Mouse (Mus musculus): ENCODE measurements around the gene 4930404N11Rik.

Gene 4930404N11Rik

DNA sequence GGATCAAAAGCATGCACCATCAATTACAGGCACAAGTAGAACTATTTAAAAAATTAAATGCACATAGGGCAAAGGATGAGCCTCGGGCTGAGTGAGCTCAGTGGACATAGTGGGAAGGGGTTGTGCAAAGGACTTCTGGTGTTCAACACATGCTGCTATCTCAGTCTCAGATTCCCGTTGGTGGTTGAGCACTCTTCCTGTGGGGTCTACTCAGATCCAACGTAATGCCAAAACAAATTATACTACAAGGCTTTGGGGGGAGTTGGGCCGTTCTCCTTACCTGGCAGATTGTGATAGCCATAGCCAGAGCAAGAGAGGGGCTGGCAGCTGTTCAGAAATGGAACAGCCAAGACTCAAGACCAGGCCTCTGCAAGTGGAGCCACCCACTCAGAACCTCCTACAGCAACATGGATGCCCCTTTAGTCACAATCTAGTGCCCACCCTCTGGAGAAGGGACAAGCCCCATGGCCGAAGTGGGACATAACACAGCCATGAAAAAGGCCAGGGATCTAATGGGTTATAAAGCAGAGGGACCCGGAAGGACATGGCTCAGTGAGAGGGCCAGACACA, 14.3 kb upstream of the 4930404N11Rik start:
- no peak for ATAC-seq (ENCODE audit: low TSS enrichment)

DNA sequence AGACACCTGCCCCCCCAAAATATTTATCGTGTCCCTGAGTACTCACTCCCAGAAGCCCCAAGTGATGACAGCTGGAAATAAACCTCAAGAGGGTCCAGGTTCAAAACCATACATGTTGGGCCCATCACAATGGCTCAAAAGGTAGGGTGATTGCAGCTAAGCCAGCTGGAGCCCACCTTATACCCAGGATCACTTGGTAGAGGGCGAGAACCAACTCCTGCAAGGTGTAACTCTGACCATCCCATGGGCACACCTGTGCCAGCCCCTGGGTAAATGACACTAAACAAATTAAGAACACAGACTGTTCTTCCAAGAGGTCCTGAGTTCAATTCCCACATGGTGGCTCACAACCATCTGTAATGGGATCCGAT, 13.6 kb upstream of the 4930404N11Rik start:
- ATAC-seq (ENCODE audit: low TSS enrichment): no peak

DNA sequence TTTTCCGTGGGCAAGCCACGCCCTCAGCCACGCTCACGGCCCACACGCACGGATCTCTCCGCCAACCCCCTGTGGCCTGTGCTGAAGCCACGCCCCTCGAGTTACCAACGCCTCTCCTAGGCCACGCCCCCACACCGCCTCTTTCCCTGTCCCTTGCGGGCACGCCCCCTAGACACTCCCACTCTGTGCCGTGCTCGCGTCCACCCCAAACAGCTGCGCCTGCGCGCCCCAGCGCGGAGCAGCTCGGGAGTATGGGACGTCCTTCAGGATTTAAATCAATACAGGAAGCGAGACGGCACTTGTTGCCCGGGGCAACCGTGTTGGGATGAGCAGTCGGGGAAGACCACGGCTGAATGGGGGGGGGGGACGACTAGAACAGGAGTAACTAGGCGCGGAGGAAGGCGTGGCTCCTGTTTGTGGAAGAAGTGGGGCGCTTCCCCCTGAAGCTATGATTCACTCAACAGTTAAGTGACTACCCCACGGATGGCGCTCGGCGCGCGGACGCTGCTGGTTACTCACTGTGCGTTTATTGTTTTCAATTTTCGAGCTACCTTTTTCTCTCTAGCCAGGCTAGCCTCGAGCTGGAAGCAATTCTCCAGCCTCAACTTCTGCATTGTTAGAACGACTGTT, 13.1 kb upstream of the 4930404N11Rik start:
- peak; percentile 91 for ATAC-seq (ENCODE audit: low TSS enrichment)

DNA sequence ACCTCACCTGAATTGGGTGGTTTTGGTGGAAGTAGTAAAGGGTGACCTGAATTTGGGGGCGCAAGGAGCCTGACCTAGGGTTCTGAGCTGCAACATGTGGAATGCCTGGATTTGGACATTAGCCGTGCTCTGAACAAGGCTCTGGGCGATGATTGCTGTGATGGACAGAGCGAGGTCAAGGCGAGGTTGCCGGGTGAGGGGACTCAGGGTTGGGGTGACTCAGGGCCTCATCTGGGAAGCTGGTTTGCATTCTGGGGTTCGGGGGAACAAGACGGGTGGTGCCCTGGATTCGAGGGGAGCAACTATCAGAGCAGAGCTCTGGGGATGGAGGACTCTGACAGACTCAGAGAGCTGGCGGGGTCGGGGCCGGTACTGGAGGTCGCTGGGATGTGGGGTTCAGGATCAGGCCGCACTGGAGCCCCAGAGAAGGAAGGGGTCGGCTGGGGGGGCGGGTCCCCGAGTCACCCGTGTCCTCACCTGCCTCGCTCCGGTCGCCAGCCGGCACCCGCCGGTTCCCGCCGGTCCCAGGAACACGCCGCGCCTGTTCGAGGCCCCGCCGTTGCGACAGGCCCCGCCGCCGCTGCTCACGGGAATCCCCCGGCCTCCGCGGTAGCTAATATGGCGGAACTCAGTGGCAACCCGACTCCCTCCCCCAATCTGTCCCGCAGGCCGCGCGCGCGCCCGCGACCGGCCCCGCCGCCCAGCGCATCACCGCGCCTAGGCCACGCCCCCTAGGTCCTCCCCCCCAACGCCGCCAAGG, 12.4 kb upstream of the 4930404N11Rik start, which contains the start of gene Fzr1:
TSS of gene Fzr1 (minus strand) at position 724 of the 760 bp plus-strand sequence.
- ATAC-seq (ENCODE audit: low TSS enrichment): 0 out of 2 replicates have a peak, but pooled peaks have one; percentile 15

DNA sequence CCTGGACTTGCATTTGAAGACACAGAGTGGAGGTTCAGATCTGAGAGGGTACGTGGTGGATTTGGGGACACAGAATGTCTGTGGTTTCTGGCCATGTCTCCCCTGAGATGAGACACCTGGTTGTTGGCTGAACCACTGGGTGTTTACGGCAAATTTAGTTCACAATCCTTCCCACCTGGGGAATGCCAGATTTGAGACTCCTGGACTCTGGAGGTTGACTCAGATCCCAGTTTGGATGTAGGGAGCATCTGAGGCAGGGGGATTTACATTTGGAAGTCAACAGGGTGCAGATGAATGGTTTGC, 11.7 kb upstream of the 4930404N11Rik start:
- no peak for ATAC-seq (ENCODE audit: low TSS enrichment)

DNA sequence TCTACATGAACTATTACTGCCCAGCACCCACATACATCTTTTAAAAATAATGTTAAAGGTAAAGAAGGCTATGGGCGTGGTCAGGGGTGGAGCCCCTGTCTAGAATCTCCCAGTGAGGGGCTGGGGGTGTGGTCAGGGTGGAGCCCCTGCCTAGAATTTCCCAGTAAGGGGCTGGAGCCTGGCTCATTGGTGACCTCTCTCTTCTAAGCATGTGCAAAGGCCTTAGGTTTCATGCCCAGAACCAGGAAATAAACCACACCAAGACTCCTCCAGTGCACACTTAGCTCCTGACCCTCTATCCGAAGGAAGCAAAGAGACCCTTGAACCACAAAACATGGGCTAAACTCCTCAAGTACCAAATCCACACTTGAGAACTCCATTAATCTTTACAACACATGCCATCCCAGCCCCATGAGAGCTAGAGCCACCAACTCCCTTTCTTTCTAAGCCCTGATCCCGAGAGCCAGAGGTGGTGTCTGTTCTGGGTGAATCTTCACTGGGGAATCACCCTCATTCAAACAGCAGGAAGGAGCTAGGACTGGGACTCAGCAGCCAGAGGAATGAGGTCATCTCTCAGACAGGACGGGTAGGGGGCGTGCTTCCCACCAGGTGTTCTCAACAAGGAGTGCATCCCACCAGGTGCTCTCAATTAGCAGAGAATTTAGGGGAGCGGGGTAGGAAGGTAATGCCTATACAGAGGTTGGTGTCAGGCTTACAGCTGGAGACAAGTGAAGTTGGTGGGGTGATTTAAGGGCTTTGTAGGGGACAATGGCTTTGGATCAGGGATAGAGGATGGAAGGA, 11.1 kb upstream of the 4930404N11Rik start:
- ATAC-seq (ENCODE audit: low TSS enrichment): no peak

DNA sequence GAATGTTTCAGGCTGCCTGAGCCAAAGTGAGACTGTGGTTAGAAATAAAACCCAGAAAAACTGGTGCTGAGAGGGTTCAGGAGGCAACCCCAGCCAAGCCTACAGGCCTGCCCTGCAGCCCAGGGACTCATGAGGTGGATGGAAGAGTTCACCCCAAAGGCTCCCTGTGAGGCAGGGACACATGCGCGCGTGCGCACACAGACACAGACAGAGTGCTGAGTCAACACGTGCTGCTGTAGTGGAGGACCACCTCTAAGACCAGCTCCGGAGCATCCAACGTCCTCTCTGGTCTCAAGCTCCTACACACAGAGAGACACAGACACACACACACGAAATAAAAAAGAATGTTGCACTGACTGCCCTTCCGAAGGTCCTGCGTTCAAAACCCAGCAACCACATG, 9.7 kb upstream of the 4930404N11Rik start:
- ATAC-seq (ENCODE audit: low TSS enrichment): no peak

DNA sequence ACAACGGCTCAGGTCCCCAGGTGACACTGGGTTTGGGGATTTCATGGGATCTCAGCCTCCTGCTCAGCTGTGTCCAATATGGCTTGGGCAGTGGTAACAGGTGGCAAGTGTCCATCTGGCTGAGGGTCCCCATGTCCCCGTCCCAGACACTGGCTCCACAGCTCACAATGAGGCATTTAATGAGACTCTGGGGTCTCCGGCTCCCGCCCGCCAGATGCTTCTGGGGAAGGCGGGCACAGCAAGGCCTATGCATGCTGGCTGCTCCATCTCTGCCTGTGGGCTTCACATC, 1.5 kb upstream of the 4930404N11Rik start:
- no peak for ATAC-seq (ENCODE audit: low TSS enrichment)

DNA sequence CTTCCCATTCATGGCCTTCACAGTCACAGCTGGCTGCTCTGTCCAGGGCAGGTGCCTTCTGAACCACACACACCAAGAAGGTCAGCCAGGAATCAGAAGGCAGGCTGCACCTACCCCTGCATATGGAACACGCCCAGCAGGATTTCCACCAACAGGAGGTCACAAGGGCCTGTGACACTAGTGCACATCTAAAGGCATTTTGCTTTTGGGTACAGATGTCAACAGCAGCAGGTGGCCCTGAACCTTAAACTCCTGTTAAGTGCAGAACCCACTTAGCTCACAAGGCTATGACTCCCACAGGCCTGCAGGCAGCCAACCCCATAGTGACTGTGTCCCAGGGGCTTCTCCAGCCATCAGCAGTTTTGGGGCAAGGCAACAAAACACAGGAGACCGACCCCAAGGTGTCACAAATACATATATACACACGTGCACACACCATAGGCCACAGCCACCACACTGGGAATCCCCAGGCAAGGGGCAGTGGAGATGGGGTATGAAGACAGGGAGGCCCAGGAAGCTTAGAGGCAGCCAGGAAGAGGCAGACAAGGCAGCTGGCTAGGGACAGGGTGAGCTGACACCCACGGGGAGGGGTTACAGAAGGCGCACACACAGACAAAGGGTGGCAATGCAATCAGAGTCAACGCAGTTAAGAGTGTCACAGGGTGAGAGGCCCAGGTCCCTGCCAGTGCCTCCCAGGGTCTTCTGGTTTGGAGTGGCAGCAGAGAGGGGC, 1.0 kb upstream of the 4930404N11Rik start:
- no peak for ATAC-seq (ENCODE audit: low TSS enrichment)

DNA sequence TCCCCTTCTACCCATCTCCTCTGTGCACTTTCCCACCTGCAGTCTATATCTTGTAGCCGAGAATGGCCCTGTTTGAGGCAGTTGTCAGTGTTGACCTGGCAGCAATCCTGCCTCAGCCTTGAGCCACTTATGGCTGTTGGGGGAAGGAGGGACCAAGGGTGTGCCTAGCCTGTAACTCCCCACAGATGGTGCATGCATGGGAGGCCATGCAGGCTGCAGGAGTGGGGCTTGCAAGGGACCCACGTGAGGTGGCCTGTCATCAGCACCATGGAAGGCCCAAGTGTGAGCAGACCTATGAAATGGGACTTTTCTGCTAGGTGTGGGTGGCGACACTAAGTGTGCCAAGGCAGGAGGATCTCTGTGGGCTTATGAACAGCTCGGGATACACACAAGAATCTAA, 543 bp downstream of the 4930404N11Rik start:
- peak; percentile 56 for ATAC-seq (ENCODE audit: low TSS enrichment)

DNA sequence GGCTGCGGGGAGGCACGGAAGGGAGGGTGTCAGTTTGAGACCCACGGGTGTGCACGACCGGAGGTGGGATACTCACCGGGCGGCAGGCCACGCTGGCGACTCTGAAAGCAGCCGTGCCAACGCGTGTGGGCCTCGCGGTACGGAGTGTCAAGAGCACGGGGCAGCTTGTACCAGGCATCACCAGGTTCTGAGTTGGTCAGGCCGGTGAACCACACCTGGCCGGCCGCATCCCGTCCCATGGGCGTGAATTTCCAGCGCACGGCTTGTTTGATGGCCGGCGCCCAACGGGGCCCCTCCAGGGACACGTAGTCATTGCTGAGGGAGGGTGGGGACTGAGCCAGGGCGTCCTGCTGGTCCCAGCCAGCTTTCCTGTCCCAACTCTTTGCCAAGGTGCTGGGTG, 950 bp downstream of the 4930404N11Rik start:
- no peak; the same call in 1 of the 2 replicates for ATAC-seq (ENCODE audit: low TSS enrichment)

DNA sequence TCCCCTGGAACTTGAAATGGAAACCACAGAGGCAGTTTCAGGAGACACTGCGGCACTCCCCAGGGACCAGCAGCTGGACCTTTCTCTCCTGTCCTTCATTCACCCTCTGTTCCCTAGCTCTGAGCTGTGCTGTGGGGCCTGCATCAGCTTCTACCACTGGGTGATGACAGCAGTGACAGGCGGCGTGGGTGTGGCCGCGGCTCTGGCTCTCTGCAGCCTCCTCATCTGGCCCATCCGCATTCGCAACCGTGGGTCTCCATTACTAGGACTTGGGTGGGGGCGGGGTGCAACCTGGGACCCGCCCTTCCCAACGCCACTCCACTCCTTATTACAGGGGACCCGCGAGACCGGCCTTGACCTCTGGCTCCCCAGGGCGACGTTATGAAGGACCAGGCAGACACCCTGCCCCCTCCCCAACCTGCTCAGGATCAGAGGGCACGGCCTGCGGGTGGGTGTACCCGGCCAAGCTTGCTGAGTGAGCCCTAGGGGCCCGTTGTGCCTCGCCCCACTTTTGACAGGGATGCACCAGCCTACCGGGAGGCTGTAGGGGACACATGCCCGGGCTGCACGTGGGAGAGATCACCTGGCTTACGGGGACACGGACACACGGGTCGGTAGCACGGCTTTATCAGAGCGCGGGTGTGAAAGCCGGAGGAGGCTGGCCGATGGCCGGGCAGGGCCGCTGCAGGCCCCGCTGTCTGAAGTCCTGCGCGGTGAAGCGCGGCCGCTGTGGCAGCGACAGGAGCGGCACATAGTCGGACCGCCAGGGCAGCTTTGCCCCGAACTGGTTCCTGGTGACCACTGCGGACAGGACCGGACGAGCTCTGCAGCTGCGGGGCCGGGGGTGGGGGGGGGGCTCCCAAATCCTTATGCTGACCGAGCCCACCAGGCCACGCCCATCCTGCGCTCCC, 1.9 kb downstream of the 4930404N11Rik start:
- ATAC-seq (ENCODE audit: low TSS enrichment): 0 out of 2 replicates have a peak, but pooled peaks have one; percentile 14

DNA sequence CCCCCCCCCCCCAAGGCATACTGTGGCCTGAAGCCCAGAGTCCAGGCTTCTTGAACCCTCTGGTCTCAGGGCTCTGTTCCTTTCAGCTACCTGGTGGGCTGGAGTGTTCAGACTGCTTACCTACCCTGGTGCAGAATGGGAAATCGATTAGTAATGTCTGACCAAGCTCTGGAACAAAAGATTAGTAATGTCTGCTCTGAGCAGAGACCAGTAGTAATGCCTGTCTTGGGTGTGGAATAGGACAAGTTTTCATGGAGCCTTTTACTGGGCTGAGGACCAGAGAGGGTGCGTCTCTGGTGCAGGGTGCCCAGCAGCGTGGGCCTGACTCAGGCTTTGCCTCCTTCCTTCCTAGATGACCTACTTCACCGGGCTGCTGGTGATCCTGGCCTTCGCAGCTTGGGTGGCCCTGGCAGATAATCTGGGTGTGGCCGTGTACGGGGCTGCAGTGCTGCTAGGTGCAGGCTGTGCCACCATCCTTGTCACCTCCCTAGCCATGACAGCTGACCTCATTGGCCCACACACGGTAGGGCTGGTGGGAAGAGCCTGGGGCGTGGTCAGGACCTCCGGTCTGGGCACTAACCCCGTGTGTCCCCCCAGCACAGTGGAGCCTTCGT, 3.2 kb downstream of the 4930404N11Rik start:
- no peak for ATAC-seq (ENCODE audit: low TSS enrichment)

DNA sequence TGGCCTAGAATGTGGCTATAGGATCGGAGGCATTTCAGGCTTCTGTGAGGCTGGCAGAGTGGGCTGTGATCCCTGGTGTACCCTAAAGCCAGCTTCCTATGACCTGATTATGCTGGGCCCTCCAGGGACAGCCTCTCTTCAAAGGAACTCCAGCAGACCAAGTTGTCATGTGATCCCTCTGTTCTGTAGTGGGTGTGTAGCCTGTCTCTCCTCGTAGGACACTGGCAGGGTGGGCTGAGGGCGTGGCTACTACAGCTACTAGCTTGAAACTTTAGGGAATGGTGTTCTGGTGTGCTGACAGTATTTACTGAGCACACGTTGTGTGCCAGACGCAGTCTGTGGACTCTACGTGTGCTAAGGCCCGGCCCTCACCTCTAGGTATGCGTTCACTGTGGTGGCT, 4.9 kb downstream of the 4930404N11Rik start:
- ATAC-seq (ENCODE audit: low TSS enrichment): no peak

DNA sequence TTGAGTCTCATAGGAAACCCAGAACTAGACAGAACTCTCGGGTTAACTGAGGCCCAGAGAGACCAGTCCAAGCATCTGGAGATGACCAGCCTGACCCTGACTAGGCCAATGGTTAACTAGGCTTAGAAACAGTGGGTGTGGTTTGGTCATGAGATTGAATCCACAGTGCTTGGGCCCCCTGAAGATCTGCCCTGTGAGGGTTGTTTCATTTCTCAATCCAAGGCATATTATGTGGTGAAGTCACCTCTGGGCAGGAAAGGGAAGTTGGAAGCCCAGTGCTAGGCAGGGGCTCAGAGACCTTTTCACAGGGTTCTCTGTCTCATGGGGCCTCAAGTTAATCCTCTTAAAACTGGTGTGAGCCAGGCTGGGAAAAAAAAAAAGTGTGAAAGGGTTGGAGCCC, 6.8 kb downstream of the 4930404N11Rik start:
- no peak for ATAC-seq (ENCODE audit: low TSS enrichment)

DNA sequence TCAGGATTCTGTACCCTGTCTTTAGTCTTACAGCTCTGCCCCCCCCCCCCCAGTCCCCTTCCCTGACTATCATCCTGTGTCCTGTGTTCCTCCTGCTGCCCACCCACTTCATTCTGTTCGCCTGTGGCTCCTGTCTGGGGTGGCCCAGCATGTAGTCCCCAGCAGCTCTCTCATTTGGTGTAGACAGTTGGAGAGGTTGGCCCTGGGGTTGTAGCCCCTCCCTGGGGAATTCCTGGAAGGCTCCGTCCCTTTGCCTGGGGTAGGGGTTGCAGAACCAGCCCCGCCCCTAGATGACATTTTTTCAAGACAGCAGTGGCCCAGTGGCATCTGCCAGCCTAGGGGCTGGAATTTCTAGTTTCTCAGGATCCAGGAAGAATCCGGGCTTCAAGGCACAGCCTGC, 7.4 kb downstream of the 4930404N11Rik start:
- ATAC-seq (ENCODE audit: low TSS enrichment): no peak

DNA sequence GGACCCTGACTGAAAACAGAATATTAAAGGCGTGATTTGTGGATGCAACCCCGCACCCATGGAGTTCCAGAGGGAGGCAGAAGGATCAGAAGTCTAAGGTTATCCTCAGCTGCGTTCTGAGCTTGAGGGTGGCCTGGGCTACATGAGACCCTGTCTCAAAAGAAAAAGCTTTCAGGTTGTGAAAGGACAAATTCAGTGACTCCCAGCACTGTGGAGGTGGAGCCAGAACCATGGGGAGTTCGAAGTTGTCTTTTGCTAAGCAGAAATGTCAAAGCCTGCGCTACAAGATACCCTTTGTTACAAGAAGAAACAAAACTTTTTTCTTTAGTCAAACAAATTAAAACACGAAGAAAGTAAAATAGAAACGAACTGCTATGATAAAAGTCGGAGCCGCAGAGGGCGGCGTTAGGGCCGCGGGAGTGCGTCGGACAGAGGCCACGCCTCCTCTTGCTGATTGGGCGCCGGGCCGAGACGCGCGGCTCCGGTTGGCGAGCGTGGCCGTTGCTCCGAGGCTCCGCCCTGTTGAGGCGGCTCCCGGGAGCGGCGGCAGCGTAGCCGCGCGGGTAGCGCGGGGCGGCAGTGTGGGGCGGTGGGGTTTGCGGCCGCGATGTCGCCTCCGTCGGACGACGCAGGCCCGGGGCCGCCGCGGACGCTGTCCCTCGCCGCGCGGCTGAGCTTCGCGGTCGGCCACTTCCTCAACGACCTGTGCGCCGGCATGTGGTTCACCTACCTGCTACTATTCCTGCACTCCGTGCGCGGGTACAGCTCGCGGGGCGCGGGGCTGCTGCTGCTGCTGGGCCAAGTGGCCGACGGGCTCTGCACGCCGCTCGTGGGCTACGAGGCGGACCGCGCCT, 8.4 kb downstream of the 4930404N11Rik start, which contains the start of gene Mfsd12:
TSS of gene Mfsd12 (plus strand) at position 501 of the 854 bp plus-strand sequence.
- peak; percentile 91 for ATAC-seq (ENCODE audit: low TSS enrichment)

DNA sequence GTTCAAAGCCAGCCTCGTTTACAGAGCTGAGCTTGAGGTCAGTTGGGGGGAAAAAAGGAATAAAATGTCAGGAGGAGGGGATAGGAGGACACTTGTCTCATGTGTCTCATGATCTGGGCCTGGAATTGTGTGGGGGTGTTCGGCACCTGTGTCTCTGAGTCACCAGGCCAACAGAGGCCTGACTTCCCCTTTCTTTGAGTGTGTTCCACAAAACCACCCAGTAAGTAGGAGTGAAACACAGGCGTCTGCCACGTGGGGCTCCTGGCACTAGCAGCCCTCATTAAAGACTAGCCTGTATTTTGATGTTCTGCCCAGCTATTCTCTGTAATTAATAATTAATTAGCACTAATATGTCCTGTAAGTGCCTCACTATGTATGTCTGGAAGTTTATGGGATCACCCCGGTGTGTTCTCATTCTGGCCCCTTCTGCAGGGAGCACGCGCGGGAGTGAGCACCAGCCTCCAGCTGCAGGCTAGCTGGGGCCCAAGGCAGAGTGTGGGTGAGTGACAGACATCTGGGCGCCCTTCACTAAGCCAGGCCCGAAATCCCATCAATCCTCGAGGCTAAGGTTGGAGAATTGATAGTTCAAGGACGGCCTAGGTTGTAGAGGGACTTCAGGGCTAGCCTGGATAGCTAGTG, 9.1 kb downstream of the 4930404N11Rik start:
- no peak for ATAC-seq (ENCODE audit: low TSS enrichment)

DNA sequence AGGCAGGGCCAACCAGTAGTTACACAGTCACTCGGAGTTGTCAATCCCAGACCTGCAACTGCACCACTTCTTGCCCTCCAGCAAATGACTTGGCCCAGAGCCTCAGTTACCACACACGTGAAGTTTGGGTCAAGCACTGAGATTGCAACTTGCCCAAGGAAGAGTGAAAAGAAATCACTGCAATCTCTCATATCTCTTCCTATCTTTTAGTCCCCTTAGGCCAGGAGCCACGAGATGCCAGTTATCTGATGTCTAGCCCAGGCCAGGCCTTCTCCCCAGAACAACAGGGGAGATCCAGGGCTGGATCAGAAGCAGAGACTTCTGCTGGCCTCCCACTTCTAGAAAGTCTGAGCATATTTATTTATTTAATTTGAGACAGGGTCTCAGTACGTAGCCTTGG, 10.1 kb downstream of the 4930404N11Rik start:
- no peak for ATAC-seq (ENCODE audit: low TSS enrichment)
